Mouse (Mus musculus) thymus, adult 18-20 months (tissue): ENCODE measurements around the gene Slc35c1.

Experiments used
- DNase-seq, 2 experiments: peaks; one replicate each; pipeline ENCODE4 v3.0.0; 2022; ENCODE audit warnings: mixed read lengths in 2 of 2

Gene Slc35c1

DNA sequence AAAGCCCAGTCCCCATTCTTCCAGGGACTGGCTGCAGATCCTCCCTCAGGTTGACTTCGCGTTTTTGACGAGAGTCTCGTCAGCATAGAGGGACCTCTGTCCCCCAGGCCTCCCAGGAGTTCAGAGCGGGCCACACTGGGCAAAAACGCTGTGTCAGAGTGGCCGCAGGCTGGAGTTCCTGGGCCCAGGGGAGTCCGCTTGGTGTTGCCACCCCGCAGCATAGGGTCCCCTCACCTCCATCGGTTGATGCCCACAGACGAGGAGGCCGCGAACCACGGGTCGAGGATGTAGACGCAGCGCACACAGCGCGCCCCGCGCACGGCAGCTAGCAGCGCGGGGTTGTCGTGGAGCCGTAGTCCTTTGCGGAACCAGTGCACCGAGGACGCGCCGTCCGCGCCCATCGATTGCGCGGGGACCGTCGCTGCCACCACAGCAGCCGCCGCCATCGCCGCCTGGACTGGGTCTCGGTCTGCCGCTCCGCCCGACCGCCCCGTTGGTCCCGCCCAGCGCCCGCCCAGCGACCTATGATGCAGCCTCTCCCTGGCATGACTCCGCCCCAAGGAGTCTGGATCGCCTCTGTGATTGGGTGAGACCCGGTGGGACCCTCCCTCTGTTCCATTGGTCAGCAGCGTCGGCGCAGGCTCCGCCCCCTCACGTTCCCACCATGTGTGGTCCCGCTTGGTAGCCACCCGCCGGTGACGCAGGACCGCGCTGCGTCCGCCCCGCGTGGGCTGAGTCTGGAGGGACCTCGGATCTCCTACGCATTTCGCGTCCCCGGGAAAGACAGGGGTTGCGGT, 26.6 kb downstream of the Slc35c1 start, which contains the start of gene Cry2:
Gene Cry2 (minus strand): TSS at position 466 of the 797 bp plus-strand sequence.
- peak; percentile 97 for DNase-seq

DNA sequence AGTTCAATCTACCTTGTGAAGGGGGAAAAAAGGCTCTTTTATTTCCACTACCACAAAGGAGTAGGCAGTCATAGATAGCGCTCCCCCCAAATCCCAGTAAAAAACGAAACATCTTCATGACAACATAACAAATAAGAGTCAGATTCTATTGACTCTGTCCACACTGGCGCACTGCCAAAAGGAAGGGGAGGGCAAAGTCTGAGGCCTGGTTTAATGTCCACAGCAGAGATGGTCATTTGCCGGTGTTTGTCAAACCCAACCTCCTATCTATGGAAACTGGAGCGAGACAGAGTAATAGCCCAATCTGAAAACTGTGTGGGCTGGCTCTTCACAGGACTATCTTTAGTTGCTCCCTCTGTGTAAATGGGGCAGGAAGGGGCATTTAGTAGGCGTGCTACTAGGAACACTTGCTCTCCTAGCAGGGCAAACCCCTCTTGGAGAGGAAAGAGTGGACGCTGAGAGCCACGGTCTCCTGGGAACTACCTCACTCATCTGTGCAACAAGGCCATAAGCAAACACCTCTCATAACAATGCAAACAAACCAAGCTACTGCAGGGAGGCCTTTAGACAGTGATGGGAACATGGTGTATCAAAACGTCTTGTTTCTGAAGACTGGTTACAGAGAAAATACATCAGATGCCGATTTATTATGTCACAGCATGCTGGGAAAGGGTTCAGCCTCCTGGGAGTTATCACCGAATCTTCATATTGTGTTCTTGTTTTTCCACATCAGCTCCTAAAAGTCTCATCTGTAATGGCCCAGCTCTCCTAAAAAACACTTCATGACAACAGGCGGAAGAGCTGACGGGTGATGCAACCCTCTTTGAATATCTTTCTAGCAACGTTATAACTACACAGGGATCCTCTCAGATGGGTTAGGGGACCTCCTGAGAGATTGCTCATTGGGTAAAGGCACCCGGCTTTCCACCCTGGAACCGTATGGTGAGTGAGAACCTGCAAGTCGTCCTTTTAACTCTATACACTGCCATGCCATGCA, 27.7 kb downstream of the Slc35c1 start:
- DNase-seq: no peak

DNA sequence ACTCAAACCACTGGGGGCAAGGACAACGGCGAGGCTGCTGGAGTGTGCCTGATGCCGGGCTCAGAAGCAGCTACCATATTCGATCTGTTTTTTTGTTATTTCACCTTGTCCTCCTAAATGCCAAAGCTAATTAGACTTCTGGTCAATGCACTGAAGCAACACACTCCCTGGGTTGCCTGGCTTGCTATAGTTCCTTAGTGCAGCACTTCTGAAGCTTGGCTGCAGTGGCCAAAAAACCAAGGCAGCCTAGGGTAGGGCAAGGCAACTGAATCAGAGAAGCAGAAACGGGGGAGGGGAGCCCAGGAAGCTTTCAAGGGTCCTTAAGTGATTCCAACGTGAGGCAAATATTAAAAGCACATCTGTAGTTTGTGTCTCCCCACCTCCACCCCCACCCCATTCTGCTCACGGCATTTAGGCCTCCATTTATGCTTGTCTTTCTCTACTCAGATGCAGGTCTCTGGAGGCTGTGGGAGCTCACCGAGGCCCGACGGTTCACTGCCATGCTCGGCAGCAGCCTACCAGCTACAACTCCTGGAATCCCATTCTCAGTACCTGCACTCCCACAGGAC, 28.6 kb downstream of the Slc35c1 start:
- DNase-seq: no peak

DNA sequence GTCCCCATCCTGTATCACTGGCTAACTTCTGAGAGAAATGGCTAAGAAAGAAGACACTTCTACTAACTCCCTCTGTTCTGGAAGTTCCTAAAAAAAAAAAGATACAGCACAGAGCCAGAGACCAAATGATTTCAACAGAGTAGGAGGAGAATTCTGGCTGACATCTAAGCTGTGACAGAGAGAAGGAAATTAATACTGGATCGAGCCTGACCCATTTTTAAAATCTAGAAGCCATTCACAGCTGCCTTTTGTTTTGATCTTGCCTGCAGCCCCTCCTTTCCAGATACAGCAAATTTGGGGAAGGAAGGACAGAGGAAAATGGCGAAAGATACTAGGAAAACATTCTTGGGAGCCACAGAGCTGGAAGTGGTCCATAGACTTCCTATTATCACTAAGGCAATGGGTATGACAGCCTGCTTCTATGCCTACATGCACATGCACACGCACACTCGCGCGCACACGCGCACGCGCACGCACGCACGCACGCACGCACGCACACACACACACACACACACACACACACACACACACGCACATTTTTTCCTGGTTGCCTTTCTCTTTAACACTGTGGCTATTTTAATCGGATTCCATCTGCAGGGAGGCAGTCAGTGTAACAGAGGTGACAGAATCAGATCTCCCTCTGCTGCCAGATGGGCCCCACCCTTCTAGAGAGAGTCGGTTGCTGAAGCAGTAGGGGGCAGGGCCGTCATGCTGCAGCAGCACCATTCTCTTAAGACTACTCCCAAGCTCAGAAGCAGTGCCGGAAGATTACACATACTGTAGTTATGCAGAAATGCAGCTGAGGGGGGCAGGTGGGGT, 29.4 kb downstream of the Slc35c1 start:
- DNase-seq: no peak

DNA sequence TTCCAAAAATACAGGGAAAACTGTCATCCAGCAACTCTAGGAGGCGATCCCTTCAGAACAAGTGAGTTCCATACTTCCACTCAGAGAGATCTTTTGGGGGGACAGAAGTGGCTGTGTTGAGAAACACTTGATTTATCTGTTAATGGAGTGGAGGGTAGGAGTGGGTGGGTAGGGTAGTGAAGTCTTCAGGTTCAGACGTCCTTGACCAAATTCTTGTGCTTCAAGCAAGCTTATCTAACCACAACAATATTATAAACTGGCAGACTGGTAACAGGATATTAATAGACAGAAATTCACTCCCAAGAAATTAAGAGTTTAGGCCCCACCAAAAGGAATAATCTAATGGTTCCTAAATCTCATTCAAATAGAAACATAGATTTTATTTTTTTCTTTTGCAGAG, 30.2 kb downstream of the Slc35c1 start:
- no peak for DNase-seq

DNA sequence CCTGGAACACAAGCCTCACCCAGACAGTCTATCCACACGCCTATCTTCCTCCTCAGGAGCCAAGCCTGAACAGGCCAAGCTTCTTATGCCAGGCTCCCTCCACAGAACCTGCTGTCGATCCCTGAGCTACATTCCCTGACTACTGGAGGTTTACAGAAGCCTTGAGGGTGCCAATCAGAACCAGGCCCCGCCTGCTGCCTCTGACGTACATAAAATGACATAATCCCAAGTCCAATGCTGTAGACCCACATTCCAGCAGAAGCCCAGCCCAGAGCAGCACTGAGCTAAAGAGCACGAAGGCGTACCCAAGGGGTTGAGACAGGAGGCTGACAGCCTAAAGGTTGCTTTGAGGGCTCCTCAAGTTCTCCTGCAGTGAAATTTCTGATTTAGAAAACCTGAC, 32.5 kb downstream of the Slc35c1 start:
- DNase-seq: no peak

DNA sequence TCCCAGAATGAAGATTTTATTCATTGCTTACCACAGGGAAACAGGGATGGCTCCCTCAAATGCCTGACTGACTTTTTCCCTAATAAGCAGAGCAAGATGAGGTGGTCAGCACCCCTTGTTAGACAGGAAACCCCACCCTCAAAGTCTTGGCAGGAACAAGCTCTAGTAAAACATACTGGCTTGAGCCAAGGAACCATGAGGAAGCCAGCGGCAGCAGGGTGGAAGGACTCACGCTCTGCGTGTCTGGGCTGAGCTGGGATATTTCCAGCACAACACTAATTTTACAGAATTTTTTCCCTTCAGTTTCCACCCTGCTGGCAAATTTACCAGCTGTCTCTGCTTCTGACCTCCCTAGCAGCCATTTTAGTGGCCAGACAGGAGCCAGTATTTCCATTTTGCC, 33.9 kb downstream of the Slc35c1 start:
- DNase-seq: no peak

DNA sequence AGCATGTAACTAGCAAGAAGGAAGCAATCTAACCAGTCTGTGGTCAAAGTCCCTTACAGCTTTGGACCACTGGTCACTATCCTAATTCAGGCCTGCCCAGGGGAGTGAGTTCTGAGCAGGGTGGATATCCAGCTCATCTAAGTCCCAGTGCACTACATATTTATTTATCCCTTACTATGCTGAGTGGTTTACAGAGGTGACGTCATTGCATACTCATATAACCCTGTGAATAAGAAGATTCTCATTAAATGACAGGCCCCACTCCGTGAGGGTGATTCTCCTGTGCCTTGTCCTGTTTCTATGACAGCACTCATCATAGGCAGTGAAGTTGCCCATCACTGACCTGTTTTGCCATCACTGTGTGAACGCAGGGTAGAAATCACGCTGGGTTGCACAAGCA, 35.0 kb downstream of the Slc35c1 start:
- DNase-seq: no peak

DNA sequence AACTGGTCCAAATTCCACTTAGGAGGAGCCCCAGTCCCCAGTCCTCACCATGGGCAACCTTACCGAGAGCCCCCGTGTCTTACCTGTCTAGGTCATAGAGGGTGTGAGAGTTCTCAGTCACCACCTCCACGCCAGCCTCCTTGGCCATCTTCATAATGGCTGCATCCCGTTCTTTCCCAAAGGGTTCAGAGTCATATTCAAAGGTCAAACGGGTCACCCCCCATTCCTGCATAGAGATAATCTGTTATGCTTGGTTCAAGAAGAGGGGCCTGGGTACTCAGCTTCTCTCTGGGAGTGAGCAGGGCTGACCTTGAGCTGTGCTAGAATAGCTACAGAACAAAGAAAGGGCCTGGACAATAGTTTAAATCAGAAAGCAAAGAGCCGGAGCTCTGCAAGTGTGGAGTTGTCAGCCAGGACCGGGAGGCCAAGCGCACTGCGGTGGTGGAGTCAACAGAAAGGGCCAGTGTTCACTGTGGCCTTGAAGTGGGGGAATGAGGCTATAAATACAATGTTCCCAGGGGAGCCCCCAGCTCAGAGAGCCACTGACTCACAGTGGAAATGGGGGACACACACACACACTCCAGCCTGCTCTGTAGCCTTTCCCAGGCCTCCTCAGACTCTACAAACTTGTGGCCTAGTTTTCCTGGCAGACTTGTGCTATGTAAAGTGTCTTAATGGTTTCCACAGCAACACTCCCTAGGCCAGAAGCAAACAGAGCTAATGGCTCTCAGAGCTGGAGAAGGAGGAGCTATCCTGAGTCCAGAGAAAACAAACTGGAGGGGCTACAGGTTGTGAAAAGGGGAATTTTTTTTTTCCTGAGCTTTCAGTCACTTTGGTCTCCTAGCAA, 35.7 kb downstream of the Slc35c1 start:
- no peak for DNase-seq

DNA sequence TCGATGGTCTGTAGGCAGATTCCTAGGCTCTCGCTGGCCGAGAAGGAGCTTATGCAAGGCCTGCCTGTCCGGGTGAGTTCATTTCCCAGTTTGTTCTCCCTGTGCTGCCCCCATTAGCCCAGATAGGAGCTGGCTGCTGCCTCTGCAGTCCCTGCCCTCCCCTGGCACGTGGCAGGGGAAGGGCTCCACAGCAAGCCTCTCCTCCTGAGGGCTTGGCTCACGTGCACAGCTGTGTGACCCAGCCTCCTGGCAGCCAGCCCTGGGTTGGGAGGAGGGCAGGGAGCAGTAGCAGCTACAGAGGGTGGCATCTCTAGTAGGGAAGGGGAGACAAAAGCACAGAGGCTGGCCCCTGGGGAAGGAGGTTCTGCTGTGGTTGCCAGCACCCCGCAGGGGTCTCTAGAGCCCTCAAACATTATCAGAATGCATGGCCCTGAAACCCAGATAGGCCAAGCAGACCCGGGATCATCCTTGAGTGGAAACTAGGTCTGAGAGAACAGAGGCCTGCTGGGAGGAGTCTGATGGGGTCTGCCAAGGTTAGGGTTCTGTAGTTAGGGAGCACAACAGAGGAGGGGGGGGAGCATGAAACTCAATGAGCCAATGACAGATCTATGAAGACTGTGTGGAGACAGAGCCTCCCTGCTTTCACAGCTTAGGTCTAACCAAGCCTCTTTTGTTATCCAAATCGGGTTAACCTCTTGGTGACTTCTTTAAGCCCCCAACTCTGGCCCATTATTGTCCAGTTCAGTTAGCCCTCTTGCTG, 36.5 kb downstream of the Slc35c1 start:
- peak; percentile 29 to 36 for DNase-seq

DNA sequence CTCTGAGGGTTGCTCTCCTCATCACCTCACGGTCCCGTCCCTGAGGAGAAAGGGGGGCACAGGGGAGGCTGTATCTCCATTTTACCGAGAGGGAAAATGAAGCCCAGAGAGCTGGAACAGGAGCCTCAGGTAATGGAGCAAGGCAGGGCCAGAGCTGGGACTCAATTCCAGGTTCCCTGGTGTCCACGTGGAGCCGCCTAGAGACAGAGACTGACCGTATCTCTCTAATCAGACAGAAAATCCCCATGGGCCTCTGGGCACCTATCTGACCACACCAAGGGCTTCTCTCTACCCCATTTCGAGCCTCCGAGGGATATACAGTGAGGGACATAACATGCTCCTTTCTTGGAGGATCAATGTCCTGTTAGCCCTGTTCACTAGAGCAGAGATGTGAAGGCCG, 37.2 kb downstream of the Slc35c1 start:
- no peak for DNase-seq

DNA sequence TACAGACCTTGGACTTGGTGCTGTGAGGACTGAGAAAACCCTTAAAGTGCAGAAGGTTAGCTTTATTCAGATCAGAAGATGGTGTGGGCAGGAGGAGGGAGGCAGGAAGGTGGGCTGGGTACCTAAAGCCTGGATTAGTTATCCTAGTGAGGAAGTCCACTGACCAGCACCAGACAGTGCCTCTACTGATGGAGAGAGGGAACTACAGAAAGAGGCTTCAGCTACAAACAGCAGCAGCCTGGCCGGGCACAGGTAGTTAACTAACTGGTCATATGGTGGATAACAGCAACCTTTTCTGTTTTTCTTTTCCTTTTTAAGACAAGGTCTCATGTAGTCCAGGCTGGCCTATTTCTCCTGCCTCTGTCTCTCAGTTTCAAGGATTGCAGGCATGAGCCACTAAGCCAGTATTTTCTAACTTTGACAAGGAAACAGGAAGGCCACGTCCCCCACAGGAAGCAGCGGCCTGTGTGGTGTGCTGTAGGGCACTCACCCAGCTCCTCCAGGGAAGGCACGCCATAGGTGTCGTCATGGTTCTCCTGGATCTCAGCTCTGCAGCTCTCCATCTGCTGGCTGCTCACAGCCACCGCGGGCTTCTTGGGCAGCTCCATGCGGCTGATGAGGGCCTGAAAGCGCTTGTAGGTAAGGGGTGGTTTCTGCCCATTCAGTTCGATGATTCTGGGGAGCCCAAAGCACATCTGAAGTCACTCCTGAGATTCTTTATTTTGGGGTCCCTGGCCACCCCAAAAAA, 37.8 kb downstream of the Slc35c1 start:
- no peak for DNase-seq

DNA sequence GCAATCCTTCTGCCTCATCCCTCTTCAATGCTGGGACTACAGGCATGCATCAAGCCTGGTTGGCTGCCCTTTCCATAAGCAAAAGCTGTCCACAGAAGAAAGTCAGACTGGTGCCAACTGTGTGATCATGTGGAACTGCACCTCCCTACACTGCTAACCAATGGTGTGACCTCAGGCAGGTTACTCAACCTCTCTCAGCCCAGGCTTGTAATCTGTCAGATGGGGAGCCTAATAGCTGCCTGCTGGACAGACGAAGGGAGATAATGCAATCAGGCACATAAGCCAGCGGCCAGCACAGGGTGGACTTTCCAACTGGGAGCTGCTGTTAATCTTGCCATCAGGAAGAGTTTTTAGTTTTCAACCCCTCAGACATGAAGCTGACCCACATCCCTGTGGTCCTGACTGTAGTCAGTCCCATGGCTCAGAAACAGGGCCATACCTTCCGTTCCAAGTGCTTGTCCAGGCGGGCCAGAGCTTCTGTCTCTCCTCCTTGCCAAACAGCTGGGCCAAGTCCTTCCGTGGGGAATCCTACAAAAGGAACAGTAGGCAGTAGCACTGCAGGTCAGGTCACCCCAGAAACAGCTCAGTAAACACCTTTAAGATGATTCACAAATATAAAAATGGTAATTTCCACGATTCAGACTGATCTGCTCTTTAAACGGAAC, 38.5 kb downstream of the Slc35c1 start:
- no peak for DNase-seq

DNA sequence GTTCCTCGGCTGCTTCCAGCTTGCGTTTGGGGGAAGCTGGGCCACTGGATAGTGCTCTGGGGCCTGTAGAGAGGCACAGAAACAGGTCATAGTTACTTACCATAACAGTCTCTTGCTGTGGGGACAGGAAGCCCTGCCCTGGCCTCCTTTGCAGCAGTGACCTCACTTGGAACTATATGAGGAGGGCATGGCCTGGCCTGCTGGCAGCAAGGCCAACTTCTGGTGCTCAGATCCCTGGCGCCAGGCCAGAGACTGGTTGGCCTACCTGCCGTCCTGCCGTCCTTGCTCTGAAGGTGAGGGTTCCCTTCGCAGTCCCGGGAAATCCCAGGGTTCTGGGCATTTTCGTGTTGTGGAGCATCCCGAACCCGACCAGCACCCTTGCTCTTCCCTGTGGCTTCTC, 48.6 kb downstream of the Slc35c1 start:
- DNase-seq: no peak

DNA sequence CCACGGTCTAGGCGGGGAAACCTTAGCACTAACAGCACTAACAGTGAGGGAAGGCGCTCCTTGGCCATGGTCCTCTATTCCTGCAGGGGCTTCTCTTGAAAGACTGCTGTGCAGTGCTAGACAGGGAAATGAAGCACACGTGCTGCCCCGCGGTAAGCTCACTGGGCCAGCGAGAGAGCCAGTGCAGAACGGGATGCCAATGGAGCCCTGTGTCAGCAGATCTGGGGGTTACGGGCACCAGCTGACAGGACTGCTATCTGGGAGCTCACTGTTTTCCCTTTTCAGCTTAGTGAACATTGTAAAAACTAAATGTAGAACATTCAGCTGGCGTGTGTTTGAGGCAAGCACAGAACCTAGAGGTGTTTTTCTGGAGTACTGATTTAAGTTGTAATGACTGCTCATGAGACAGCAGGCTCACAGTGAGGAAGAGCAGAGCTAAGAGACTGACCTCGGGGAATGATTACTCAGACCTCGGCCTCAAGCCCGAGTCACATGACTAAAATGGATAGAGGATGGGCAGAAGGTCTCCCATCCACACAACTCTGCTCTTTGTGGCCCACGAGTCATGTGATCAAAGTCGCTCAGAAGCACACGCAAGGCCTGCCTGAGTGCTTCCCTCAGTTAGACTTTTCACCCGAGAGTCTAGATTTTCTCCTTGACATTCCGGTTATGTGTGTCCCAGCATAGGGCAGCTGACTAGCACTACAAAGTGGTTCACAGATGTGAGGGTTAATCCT, 51.9 kb downstream of the Slc35c1 start:
- no peak for DNase-seq

DNA sequence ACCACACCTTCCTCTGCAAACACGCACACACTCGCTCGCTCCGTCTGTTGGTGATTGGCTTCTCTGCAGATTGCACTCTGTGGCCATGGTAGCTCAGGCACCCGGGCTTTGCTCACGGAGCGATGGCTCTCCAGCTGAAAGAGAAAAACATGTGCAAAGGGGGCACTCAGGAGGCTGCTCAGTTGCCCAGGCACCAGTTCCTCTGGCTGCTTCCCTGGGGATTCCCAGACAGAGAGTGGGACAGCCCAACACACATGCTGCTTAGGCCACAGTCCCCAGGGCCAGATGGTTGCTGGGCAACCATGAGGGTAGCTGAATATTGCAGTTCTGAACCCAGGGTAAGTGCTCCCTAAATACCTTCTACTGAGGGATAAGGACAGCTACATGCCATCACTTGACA, 54.7 kb downstream of the Slc35c1 start:
- DNase-seq: no peak

DNA sequence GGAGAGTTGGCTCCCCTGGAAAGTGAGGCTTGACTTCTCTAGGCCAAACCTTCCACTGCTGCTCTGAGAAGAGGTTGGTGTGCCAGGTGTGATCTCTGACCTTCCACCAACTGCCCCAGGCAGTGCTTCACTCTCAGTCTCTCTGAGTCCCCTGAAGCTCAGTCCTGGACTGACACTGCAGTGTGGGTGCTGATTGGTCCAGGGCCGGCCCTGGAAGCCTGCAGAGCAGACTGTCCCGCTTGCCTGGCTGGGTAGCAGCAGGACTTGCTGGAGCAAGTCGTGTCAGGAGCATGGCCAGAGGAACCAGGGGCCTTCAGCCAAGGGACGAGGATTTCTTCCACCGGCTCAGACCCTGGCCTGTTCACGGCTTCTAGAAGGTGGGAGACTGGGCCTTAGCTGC, 55.6 kb downstream of the Slc35c1 start:
- DNase-seq: no peak

DNA sequence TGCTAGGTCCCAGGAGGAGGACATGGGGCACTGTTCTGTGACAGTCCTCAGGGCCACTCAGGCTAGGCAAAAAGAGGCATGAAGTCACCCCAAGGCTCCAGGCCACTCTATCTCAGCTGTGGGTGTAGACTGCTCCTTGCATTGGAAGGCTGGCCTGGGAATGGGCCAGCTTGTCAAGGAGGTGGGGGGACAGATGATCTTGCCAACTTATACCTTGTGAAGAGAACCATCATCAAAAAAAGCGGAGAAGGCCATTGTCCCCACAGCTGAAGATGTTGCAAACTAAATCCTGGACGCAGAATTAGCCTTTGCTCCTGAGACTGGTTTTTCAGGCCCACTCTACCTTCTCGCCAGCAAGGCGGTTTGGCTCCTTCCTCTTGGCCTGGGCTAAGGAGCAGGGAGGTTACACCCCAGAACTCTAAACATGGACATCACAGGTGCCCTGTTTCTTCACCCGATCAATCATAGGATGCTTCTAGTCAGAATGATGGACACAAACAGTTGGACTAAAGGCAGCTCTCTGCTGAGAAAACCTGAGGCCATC, 56.5 kb downstream of the Slc35c1 start:
- no peak for DNase-seq
